Mouse (Mus musculus) heart, adult 8-10 months (tissue): ENCODE data around the gene Faf1. TPM values are rescaled to one million over a fixed set of nuclear protein-coding genes. Genes with fewer than 3 reads are reported as not detected.
A peak's percentile ranks its signal among the peaks of the same experiment; 100 is the strongest.

Experiments used
- DNase-seq: peaks from one replicate; pipeline ENCODE4 v3.0.0; 2022; ENCODE audit warnings: low spot score
- total RNA-seq, 4 experiments: library from RNA; stranded (reverse); gene quantifications; 2 replicates each; pipeline ENCODE4 v1.2.4; 2022

Gene Faf1
- total RNA-seq, 4 experiments from 2014 or later: 35.9 to 44.0 (median 40.6) TPM

- no peak for DNase-seq
Observed at GRCm38 (mm10) chr4:109782577-109783114, 106.3 kb downstream of the Faf1 start.

GRCm38 (mm10) chr4:109789347-109790001 lies 113.1 kb downstream of the Faf1 start:
- no peak for DNase-seq

GRCm38 (mm10) chr4:109792331-109792730 lies 115.9 kb downstream of the Faf1 start:
- DNase-seq: no peak

GRCm38 (mm10) chr4:109793072-109793471 lies 116.7 kb downstream of the Faf1 start:
- DNase-seq: no peak

- no peak for DNase-seq
Observed at GRCm38 (mm10) chr4:109797511-109798182, 121.3 kb downstream of the Faf1 start.

GRCm38 (mm10) chr4:109806408-109806807 lies 130.0 kb downstream of the Faf1 start:
- DNase-seq: no peak

GRCm38 (mm10) chr4:109815161-109815560 lies 138.8 kb downstream of the Faf1 start:
- DNase-seq: no peak

- DNase-seq: no peak
Observed at GRCm38 (mm10) chr4:109815592-109815991, 139.2 kb downstream of the Faf1 start.

GRCm38 (mm10) chr4:109819455-109819854 lies 143.1 kb downstream of the Faf1 start:
- no peak for DNase-seq

- no peak for DNase-seq
Observed at GRCm38 (mm10) chr4:109829800-109830199, 153.4 kb downstream of the Faf1 start.

GRCm38 (mm10) chr4:109857851-109858250 lies 181.5 kb downstream of the Faf1 start:
- no peak for DNase-seq

GRCm38 (mm10) chr4:109858571-109859392 lies 182.4 kb downstream of the Faf1 start:
- no peak for DNase-seq

- no peak for DNase-seq
Observed at GRCm38 (mm10) chr4:109859401-109859800, 183.0 kb downstream of the Faf1 start.

- peak; percentile 3 for DNase-seq
Observed at GRCm38 (mm10) chr4:109860256-109860655, 183.9 kb downstream of the Faf1 start.

- DNase-seq: no peak
Observed at GRCm38 (mm10) chr4:109862271-109862670, 185.9 kb downstream of the Faf1 start.

GRCm38 (mm10) chr4:109863021-109863420 lies 186.6 kb downstream of the Faf1 start:
- DNase-seq: no peak

- DNase-seq: no peak
Observed at GRCm38 (mm10) chr4:109868897-109869484, 192.6 kb downstream of the Faf1 start.

- no peak for DNase-seq
Observed at GRCm38 (mm10) chr4:109884333-109884732, 207.9 kb downstream of the Faf1 start.

GRCm38 (mm10) chr4:109887856-109888357 lies 211.5 kb downstream of the Faf1 start:
- DNase-seq: no peak

- no peak for DNase-seq
Observed at GRCm38 (mm10) chr4:109897810-109898566, 221.6 kb downstream of the Faf1 start.

- DNase-seq: no peak
Observed at GRCm38 (mm10) chr4:109901076-109901475, 224.7 kb downstream of the Faf1 start.
